Mouse (Mus musculus) gonadal fat pad, adult 2 months (tissue): ENCODE results near the gene Pdia6. TPM values are rescaled to one million over a fixed set of nuclear protein-coding genes. Genes with fewer than 3 reads are reported as not detected.

Experiments used
- polyA plus RNA-seq: library from polyadenylated mRNA; depleted of rRNA; stranded (reverse); fragments of >200 nt; gene quantifications from 2 replicates; pipeline ENCODE4 v1.2.3, GENCODE M21; 2012; rRNA removed

The Pdia6 gene
- polyA plus RNA-seq, 1 experiment: 207 TPM

Other genes with a start within 250 kb of the Pdia6 start
- 0.57 and 0.93 TPM in 2 replicates for gene Kcnf1, start 89.7 kb upstream of the Pdia6 start, polyA plus RNA-seq
- 9.9 and 18.3 TPM in 2 replicates for gene Atp6v1c2, start 62.8 kb downstream of the Pdia6 start, polyA plus RNA-seq
- gene Nol10, start 81.9 kb downstream of the Pdia6 start, polyA plus RNA-seq: 3.8 and 4.2 TPM in 2 replicates